Mouse (Mus musculus): ENCODE data around the gene Polrmt. TPM values are rescaled to one million over a fixed set of nuclear protein-coding genes. Genes with fewer than 3 reads are reported as not detected.

Polrmt gene
- polyA plus RNA-seq, 1 experiment from 2014 or later, result 46.2 TPM

- Histone ChIP-seq H3K27ac (ENCODE audit: low read length) (no peak overlapping the region), H3K4me2 (ENCODE audit: low read depth, low read length) (no peak overlapping the region), H3K9me3 (ENCODE audit: control insufficient read depth, low read length) (0 out of 2 replicates have a peak, but pooled peaks cover 4% of the 10 kb centered on the region), H3K4me1 (replicated peaks; ENCODE audit: control insufficient read depth, insufficient read depth, low read length) (peaks cover 10% of the 10 kb centered on the region), H3K27me3 (ENCODE audit: control insufficient read depth, insufficient read depth, low read depth, low read length) (no peaks in the 10 kb centered on the region), H3K4me3 (ENCODE audit: low read length) (no peak overlapping the region), H3K36me3 (ENCODE audit: control insufficient read depth, insufficient read depth, low read length) (peaks cover 19% of the 10 kb centered on the region), H3K9ac (ENCODE audit: low read length) (no peak overlapping the region)
- WGBS, result 95% methylated on average over 2 of the region's 2 CpGs
- ATAC-seq (ENCODE audit: low read depth), result no peak
Measured at GRCm38 (mm10) chr10:79691986-79692548, 54.3 kb downstream of the Polrmt start.

DNA sequence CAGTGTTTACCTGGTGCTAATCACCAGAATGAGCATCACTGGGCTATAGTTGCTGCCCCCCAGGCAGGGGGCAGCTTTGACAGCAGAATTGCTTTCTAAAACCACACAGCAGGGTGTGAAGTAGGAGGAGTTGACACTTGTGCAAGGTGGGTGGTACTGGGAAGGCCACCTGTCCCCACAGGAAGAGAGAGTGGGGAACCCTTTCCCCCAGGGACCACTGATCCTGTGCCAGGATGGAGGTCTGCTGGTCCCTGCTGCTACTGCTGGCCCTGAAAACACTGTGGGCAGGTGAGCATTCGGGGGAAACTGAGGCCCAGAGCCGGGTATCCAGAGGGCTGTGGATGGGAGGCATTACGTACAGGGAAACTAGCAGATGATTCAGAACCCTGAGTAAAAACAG, 57.2 kb downstream of the Polrmt start:
- Histone ChIP-seq H3K27me3 (ENCODE audit: control insufficient read depth, insufficient read depth, low read depth, low read length) (no peaks in the 10 kb centered on the region), H3K36me3 (ENCODE audit: control insufficient read depth, insufficient read depth, low read length) (peaks cover 37% of the 10 kb centered on the region), H3K9me3 (ENCODE audit: control insufficient read depth, low read length) (0 out of 2 replicates have a peak, but pooled peaks cover 4% of the 10 kb centered on the region), H3K4me2 (ENCODE audit: low read depth, low read length) (no peak overlapping the region), H3K9ac (ENCODE audit: low read length) (no peak overlapping the region), H3K27ac (ENCODE audit: low read length) (no peak overlapping the region), H3K4me3 (ENCODE audit: low read length) (no peak overlapping the region), H3K4me1 (replicated peaks; ENCODE audit: control insufficient read depth, insufficient read depth, low read length) (peaks cover under 1% of the 10 kb centered on the region)
- no peak for ATAC-seq (ENCODE audit: low read depth)
- WGBS, result 84% methylated on average over 3 of the region's 3 CpGs

DNA sequence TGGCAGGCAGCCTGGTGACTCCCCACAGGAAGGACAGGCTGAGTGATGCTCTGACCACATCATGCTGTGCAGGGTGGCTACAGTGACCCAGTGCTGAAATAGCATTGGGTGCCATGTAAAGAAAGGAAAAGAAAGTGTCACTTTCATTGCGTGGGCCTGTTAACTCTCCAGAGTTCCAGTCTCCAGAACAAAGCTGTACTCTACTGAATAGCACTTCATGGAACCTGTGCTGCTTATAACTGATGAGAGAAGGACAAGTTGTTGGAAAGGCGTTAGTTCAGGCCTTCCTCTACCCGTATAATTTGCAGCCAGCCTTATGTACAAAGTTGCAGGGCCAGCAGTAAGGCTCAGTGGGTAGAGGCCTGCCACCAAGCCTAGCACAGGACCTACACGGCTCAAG, 57.7 kb downstream of the Polrmt start, which contains the start of gene Gzmm:
Gzmm (plus strand) TSS at position 301 of the 400 bp plus-strand sequence.
- ATAC-seq (ENCODE audit: low read depth), result no peak
- 0 out of 2 replicates have a peak, but pooled peaks cover 4% of the 10 kb centered on the region for H3K9me3 ChIP-seq (ENCODE audit: control insufficient read depth, low read length)
- 71% methylated on average over 4 of the region's 4 CpGs for WGBS
- H3K27ac ChIP-seq (ENCODE audit: low read length), result no peak within 1 kb of the TSS
- H3K9ac ChIP-seq (ENCODE audit: low read length), result no peak within 1 kb of the TSS
- peaks cover 37% of the 10 kb centered on the region for H3K36me3 ChIP-seq (ENCODE audit: control insufficient read depth, insufficient read depth, low read length)
- H3K27me3 ChIP-seq (ENCODE audit: control insufficient read depth, insufficient read depth, low read depth, low read length), result no peaks in the 10 kb centered on the region
- no peak within 1 kb of the TSS for H3K4me3 ChIP-seq (ENCODE audit: low read length)
- H3K4me1 ChIP-seq (replicated peaks; ENCODE audit: control insufficient read depth, insufficient read depth, low read length), result peaks cover 5% of the 10 kb centered on the region
- H3K4me2 ChIP-seq (ENCODE audit: low read depth, low read length), result no peak within 1 kb of the TSS

GRCm38 (mm10) chr10:79687513-79687912, 58.9 kb downstream of the Polrmt start:
- Histone ChIP-seq H3K36me3 (ENCODE audit: control insufficient read depth, insufficient read depth, low read length) (peaks cover 37% of the 10 kb centered on the region), H3K27ac (ENCODE audit: low read length) (no peak overlapping the region)

DNA sequence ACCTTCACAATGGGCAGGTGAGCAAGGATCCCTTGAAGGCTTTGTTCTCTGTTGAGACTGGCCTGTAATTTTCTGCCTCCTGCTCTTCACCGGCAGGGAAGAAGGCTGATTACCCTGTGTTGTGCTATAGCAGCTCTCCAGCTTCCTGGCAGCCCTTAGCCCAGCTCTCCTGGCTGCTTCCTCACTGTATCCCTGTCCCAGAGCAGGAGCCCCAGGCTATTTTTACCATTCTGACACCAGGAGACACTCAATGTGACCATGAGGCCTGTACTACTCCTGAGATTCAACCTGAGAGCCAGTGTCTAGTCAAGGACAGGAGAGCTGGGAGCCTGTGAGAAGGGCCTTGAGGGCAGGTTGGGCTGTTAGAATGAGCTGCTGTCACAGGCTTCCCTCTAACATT, 59.7 kb downstream of the Polrmt start:
- WGBS, result 91% methylated on average over 1 of the region's 1 CpGs
- no peak for ATAC-seq (ENCODE audit: low read depth)
- H3K9me3 ChIP-seq (ENCODE audit: control insufficient read depth, low read length), result no peaks in the 10 kb centered on the region
- no peak overlapping the region for H3K4me3 ChIP-seq (ENCODE audit: low read length)
- H3K27ac ChIP-seq (ENCODE audit: low read length), result no peak overlapping the region
- no peaks in the 10 kb centered on the region for H3K27me3 ChIP-seq (ENCODE audit: control insufficient read depth, insufficient read depth, low read depth, low read length)
- H3K36me3 ChIP-seq (ENCODE audit: control insufficient read depth, insufficient read depth, low read length), result peaks cover 37% of the 10 kb centered on the region
- peaks cover 14% of the 10 kb centered on the region for H3K4me1 ChIP-seq (replicated peaks; ENCODE audit: control insufficient read depth, insufficient read depth, low read length)
- no peak overlapping the region for H3K9ac ChIP-seq (ENCODE audit: low read length)
- H3K4me2 ChIP-seq (ENCODE audit: low read depth, low read length), result no peak overlapping the region

More at GRCm38 (mm10) chr10:79687513-79687912, 58.9 kb downstream of the Polrmt start:
- Histone ChIP-seq H3K9ac (ENCODE audit: low read length) (no peak overlapping the region), H3K4me2 (ENCODE audit: low read depth, low read length) (no peak overlapping the region), H3K4me1 (replicated peaks; ENCODE audit: control insufficient read depth, insufficient read depth, low read length) (peaks cover 14% of the 10 kb centered on the region), H3K4me3 (ENCODE audit: low read length) (no peak overlapping the region), H3K9me3 (ENCODE audit: control insufficient read depth, low read length) (0 out of 2 replicates have a peak, but pooled peaks cover 4% of the 10 kb centered on the region), H3K27me3 (ENCODE audit: control insufficient read depth, insufficient read depth, low read depth, low read length) (no peaks in the 10 kb centered on the region)
- WGBS, result 96% methylated on average over 6 of the region's 6 CpGs
- ATAC-seq (ENCODE audit: low read depth), result no peak

DNA sequence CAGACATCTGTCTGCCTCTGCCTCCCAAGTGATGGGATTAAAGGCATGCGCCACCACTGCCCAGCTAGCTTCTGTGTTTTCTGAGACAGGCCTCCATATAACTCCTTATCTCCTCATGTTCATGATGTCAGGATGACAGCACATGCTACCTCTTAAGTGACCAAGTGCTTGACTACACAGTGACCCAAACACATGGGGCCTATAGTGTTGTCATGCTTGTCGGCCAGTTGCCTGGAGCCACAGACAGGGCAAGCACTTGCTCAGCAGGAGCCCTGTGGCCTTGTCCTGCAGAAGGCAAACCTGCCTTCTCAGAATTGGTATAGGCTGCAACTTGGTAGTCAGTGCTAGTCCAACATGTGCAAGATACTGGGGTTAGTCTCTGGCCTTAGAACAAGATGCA, 60.2 kb downstream of the Polrmt start:
- H3K4me3 ChIP-seq (ENCODE audit: low read length), result no peak overlapping the region
- H3K27ac ChIP-seq (ENCODE audit: low read length), result no peak overlapping the region
- no peak overlapping the region for H3K4me2 ChIP-seq (ENCODE audit: low read depth, low read length)
- no peaks in the 10 kb centered on the region for H3K27me3 ChIP-seq (ENCODE audit: control insufficient read depth, insufficient read depth, low read depth, low read length)
- 83% methylated on average over 2 of the region's 2 CpGs for WGBS
- H3K4me1 ChIP-seq (replicated peaks; ENCODE audit: control insufficient read depth, insufficient read depth, low read length), result peaks cover 14% of the 10 kb centered on the region
- H3K9ac ChIP-seq (ENCODE audit: low read length), result no peak overlapping the region
- H3K36me3 ChIP-seq (ENCODE audit: control insufficient read depth, insufficient read depth, low read length), result peaks cover 37% of the 10 kb centered on the region
- H3K9me3 ChIP-seq (ENCODE audit: control insufficient read depth, low read length), result no peaks in the 10 kb centered on the region
- ATAC-seq (ENCODE audit: low read depth), result no peak

Other genes with a start within 250 kb of the Polrmt start
- gene Plpp2, start 212.8 kb downstream of the Polrmt start, polyA plus RNA-seq (2015; fragmentation: Nextera tagmentation; extraction: Ambion mirVana), result 32.9 and 34.4 TPM in 2 replicates
- gene Mier2, start 191.4 kb downstream of the Polrmt start, polyA plus RNA-seq (2015; fragmentation: Nextera tagmentation; extraction: Ambion mirVana), result 43.7 and 44.9 TPM in 2 replicates
- gene Theg, start 159.2 kb downstream of the Polrmt start, polyA plus RNA-seq (2015; fragmentation: Nextera tagmentation; extraction: Ambion mirVana), result not detected in 2 replicates
- gene C2cd4c, start 132.6 kb downstream of the Polrmt start, polyA plus RNA-seq (2015; fragmentation: Nextera tagmentation; extraction: Ambion mirVana), result not detected in 2 replicates
- 2.0 and 4.2 TPM in 2 replicates for gene Shc2, start 108.7 kb downstream of the Polrmt start, polyA plus RNA-seq (2015; fragmentation: Nextera tagmentation; extraction: Ambion mirVana)
- not detected in 2 replicates for gene Odf3l2, start 100.8 kb downstream of the Polrmt start, polyA plus RNA-seq (2015; fragmentation: Nextera tagmentation; extraction: Ambion mirVana)
- gene Madcam1, start 82.0 kb downstream of the Polrmt start, polyA plus RNA-seq (2015; fragmentation: Nextera tagmentation; extraction: Ambion mirVana), result 0.53 and 0.69 TPM in 2 replicates
- gene Tpgs1, start 77.2 kb downstream of the Polrmt start, polyA plus RNA-seq (2015; fragmentation: Nextera tagmentation; extraction: Ambion mirVana), result 57.5 and 58.3 TPM in 2 replicates
- gene Cdc34, start 64.4 kb downstream of the Polrmt start, polyA plus RNA-seq (2015; fragmentation: Nextera tagmentation; extraction: Ambion mirVana), result 64.0 and 68.9 TPM in 2 replicates
- gene Gzmm, start 57.6 kb downstream of the Polrmt start, polyA plus RNA-seq (2015; fragmentation: Nextera tagmentation; extraction: Ambion mirVana), result 0.62 and 0.98 TPM in 2 replicates
- gene Bsg, start 42.1 kb downstream of the Polrmt start, polyA plus RNA-seq (2015; fragmentation: Nextera tagmentation; extraction: Ambion mirVana), result 1,174 and 1,330 TPM in 2 replicates
- not detected in 2 replicates for gene Hcn2, start 29.9 kb downstream of the Polrmt start, polyA plus RNA-seq (2015; fragmentation: Nextera tagmentation; extraction: Ambion mirVana)
- gene Fgf22, start 8.5 kb upstream of the Polrmt start, polyA plus RNA-seq (2015; fragmentation: Nextera tagmentation; extraction: Ambion mirVana), result 0.11 and 0.29 TPM in 2 replicates
- gene Rnf126, start 20.4 kb upstream of the Polrmt start, polyA plus RNA-seq (2015; fragmentation: Nextera tagmentation; extraction: Ambion mirVana), result 47.9 and 61.4 TPM in 2 replicates
- gene Fstl3, start 30.7 kb upstream of the Polrmt start, polyA plus RNA-seq (2015; fragmentation: Nextera tagmentation; extraction: Ambion mirVana), result 21.7 and 22.7 TPM in 2 replicates
- gene Prss57, start 44.4 kb upstream of the Polrmt start, polyA plus RNA-seq (2015; fragmentation: Nextera tagmentation; extraction: Ambion mirVana), result 0.57 and 2.1 TPM in 2 replicates
- gene Palm, start 47.0 kb upstream of the Polrmt start, polyA plus RNA-seq (2015; fragmentation: Nextera tagmentation; extraction: Ambion mirVana), result 52.7 and 54.1 TPM in 2 replicates
- 10.6 and 13.5 TPM in 2 replicates for gene Misp, start 74.4 kb upstream of the Polrmt start, polyA plus RNA-seq (2015; fragmentation: Nextera tagmentation; extraction: Ambion mirVana)
- gene Ptbp1, start 107.8 kb upstream of the Polrmt start, polyA plus RNA-seq (2015; fragmentation: Nextera tagmentation; extraction: Ambion mirVana), result 344 and 371 TPM in 2 replicates
- 3.0 and 4.0 TPM in 2 replicates for gene Prtn3, start 127.9 kb upstream of the Polrmt start, polyA plus RNA-seq (2015; fragmentation: Nextera tagmentation; extraction: Ambion mirVana)
- gene Plppr3, start 128.1 kb upstream of the Polrmt start, polyA plus RNA-seq (2015; fragmentation: Nextera tagmentation; extraction: Ambion mirVana), result 22.6 and 26.4 TPM in 2 replicates
- gene Elane, start 139.7 kb upstream of the Polrmt start, polyA plus RNA-seq (2015; fragmentation: Nextera tagmentation; extraction: Ambion mirVana), result 0.26 and 1.2 TPM in 2 replicates
- not detected in 2 replicates for gene Cfd, start 144.3 kb upstream of the Polrmt start, polyA plus RNA-seq (2015; fragmentation: Nextera tagmentation; extraction: Ambion mirVana)
- 48.3 and 51.2 TPM in 2 replicates for gene Med16, start 162.3 kb upstream of the Polrmt start, polyA plus RNA-seq (2015; fragmentation: Nextera tagmentation; extraction: Ambion mirVana)
- gene Gm26602, start 164.3 kb upstream of the Polrmt start, polyA plus RNA-seq (2015; fragmentation: Nextera tagmentation; extraction: Ambion mirVana), result 12.8 TPM in 1 of 2 replicates, not detected in the other
- gene Kiss1r, start 170.4 kb upstream of the Polrmt start, polyA plus RNA-seq (2015; fragmentation: Nextera tagmentation; extraction: Ambion mirVana), result 1.0 and 1.1 TPM in 2 replicates
- gene R3hdm4, start 174.6 kb upstream of the Polrmt start, polyA plus RNA-seq (2015; fragmentation: Nextera tagmentation; extraction: Ambion mirVana), result 151 and 155 TPM in 2 replicates
- gene Arid3a, start 180.5 kb upstream of the Polrmt start, polyA plus RNA-seq (2015; fragmentation: Nextera tagmentation; extraction: Ambion mirVana), result 4.1 and 4.8 TPM in 2 replicates
- 76.7 and 83.0 TPM in 2 replicates for gene Wdr18, start 213.6 kb upstream of the Polrmt start, polyA plus RNA-seq (2015; fragmentation: Nextera tagmentation; extraction: Ambion mirVana)
- 0.25 and 0.75 TPM in 2 replicates for gene Grin3b, start 224.1 kb upstream of the Polrmt start, polyA plus RNA-seq (2015; fragmentation: Nextera tagmentation; extraction: Ambion mirVana)
- 7.3 and 9.0 TPM in 2 replicates for gene Tmem259, start 237.7 kb upstream of the Polrmt start, polyA plus RNA-seq (2015; fragmentation: Nextera tagmentation; extraction: Ambion mirVana)
- gene Cnn2, start 242.0 kb upstream of the Polrmt start, polyA plus RNA-seq (2015; fragmentation: Nextera tagmentation; extraction: Ambion mirVana), result 401 and 405 TPM in 2 replicates
- 4.9 and 5.6 TPM in 2 replicates for gene Abca7, start 249.9 kb upstream of the Polrmt start, polyA plus RNA-seq (2015; fragmentation: Nextera tagmentation; extraction: Ambion mirVana)

All from lung, embryonic 16.5 days (tissue).